Mouse (Mus musculus): Measurements from ENCODE around the gene Mrpl45.
A peak's percentile ranks its signal among the peaks of the same experiment; 100 is the strongest.
"Not testable (repeated sequence)": the region's sequence is repeated elsewhere in the genome, so short reads cannot be mapped to it uniquely, and the experiment has no call there.

The Mrpl45 gene

DNA sequence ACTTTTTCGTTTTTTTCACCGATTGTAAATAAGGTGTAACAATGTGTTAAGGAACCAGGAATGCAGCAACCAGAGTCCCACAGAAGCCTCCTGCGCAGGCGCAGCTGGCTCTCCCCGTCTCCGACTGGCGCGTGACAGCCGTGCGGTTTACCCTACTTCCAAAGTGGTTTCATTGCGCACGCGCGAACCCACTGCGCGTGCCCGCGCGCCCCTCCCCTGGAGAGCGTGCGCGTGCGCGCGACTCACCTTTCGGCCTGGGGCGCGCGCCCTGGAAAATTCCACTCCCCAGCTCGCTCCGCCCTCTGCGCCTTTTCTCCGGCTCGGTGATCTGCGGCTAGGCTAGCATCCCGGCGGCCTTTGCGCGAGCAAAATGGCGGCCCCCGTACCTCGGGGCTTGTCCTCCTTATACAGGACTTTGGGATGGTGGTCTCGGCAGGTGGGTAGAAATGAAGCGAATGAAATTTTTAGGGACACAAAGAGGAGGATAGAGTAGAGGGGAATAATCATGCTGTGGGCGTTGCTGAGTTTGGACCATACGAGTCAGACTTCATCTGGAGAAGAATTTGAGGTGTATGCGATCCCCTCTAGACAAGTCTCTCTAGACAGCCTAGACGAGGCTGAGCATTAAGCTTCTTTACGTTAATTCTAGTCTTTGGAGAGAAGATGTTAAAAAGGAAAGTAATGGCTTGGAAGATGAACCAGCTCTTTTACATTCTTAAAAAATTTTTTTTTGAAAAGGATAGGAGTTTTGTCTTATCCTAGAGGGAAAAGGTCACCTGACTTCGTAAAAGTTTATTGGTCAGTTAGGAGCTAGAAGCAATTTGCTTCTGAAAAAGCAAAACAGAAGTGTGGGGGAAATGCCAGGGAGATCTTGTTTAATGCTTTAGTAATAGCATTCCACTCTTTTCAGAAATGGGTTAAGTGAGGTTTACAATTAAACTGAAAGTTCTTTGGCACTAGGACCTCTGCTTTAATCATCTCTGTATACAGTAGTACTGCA, at the start of gene Mrpl45:
Gene Mrpl45 (plus strand): TSS at position 213 of the 1,000 bp plus-strand sequence.
- peak; percentile 99 for DNase-seq

DNA sequence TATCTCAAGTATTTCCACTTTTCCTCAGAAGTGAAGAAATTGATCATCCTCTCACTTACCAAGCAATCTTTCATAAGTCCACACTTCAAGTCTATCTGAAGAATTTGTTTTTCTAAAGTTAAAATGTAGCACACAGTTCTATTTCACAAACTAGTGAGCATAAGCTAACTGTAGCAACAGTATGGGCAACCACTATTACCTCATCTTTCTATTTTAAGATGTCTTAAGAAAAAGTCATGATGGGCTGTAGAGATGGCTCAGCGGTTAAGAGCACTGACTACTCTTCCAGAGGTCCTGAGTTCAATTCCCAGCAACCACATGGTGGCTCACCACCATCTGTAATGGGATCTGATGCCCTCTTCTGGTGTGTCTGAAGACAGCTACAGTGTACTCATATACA, 49.0 kb upstream of the Mrpl45 start:
- not testable (repeated sequence) for DNase-seq

DNA sequence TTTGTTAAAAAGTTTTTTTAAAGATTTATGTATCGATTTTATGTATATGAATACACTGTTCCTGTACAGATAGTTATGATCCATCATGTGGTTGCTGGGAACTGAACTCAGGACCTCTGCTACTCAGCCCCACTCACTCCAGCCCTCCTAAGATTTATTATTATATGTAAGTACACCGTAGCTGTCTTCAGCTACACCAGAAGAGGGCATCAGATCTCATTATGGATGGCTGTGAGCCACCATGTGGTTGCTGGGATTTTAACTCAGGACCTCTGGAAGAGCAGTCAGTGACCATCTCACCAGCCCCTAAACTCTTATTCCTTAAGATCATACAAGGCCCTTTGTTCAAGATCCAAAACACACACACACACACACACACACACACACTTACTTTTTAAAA, 45.5 kb upstream of the Mrpl45 start:
- not testable (repeated sequence) for DNase-seq

DNA sequence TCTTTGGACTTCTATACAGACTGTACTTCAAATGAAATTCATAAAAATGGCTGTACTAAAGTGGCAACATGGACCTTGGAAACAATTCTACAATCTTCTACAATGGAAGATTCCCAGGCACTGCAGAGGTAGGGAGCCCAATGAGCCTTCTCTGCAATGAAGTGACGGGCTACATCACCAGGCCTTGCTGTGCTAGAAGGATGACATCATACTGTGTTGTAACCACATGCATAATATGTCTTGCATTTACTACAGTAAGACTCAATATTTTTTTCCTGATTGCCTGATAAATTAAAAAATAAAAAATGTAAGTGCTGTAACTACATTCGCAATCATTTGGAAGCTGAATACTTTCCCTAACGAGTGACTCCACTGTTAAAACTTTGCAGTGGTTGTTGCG, 42.7 kb upstream of the Mrpl45 start:
- DNase-seq: no peak

DNA sequence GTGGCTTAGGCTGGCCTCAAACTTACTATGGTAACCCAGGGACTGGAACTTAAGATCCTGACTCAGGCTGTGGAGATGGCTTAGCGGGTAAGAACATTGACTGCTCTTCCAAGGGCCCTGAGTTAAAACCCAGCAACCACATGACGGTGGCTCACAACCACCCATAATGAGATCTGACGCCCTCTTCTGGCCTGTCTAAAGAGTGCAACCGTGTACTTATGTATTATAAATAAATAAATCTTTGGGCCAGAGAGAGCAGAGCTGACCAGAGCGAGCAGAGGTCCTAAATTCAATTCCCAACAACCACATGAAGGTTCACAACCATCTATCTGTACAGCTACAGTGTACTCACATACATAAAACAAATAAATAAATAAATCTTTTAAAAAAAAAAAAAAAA, 41.9 kb upstream of the Mrpl45 start:
- DNase-seq: no peak

DNA sequence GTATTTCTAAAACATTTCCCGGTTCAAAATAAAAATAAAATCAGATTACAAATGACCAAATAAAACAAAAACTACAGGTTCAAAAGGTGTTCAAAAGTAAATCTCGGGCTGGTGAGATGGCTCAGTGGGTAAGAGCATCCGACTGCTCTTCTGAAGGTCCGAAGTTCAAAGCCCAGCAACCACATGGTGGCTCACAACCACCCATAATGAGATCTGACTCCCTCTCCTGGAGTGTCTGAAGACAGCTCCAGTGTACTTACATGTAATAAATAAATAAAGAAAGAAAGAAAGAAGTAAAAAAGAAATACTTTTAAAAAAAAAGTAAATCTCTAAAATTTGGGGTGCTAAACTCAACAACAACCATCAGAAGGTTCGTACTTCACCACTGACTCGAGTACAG, 40.6 kb upstream of the Mrpl45 start:
- not testable (repeated sequence) for DNase-seq

DNA sequence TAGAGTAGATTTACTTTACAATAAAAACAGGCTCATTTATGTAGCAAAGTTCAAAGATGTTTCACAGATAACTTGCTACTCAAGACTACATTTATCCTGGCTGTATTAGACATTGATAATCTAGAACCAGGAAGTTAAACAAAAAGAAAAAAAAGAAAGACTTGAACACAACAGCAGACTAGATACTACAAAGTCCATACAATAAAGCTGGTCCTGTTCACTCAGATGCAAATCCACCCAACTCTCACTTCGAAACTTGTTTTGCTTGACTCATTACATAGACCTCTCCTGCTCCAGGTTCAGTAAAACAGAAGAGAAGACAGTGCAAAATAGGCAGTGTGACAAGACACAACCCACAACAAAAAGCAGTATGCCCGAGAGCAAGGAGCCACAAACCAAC, 40.2 kb upstream of the Mrpl45 start:
- DNase-seq: no peak

DNA sequence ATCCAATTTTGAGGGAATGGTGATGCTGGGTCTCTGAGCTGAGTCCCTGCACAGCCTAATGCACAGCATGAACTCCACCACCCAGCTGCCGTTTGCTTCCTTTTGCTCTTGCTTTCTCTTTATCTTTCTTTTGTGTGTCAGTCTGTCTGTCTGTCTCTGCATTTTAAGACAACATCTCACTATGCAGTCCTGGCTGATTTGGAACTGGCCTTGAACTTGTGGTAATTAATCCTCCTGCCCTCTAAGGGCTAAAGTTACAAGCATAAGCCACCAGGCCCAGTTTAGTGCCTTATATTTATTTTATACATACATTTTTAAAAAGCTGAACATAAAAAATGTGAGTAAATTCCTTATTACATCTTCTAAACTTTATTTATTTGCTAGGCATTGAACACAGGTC, 39.5 kb upstream of the Mrpl45 start:
- no peak for DNase-seq

DNA sequence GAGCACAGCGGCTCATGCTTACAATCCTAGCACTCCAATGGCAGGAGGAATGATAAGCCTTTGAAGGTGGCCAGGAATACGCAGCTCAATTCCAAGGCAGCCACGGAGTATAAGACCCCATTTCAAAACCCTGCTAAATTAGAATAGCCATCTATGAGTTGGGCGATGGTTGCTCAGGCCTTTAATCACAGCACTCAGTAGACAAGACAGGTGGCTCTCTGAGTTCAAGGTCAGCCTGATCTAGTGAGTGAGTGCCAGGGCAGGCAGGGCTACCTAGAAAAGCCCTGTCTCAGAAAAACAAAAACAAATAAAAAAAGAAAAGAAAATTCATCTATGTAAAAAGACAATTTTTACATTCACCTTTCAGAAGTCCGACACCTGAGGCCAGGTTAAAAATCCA, 38.4 kb upstream of the Mrpl45 start:
- no peak for DNase-seq

DNA sequence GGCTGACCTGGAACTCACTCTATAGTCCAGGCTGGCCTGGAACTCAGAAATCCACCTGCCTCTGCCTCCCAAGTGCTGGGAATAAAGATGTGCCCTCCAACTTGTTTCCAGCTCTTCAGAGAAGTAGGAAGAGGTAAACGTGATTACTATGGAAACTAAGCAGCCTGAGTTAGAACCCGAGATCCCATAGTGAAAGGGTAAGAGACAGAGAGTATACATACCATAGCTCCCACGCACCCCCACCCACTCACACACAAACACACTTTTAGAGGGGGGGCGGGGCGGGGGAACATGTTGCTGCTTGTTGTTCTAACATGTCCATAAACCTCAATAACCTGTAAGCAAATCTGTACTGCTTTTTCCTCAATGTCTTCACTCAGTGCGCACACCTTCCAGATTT, 37.1 kb upstream of the Mrpl45 start:
- DNase-seq: no peak

DNA sequence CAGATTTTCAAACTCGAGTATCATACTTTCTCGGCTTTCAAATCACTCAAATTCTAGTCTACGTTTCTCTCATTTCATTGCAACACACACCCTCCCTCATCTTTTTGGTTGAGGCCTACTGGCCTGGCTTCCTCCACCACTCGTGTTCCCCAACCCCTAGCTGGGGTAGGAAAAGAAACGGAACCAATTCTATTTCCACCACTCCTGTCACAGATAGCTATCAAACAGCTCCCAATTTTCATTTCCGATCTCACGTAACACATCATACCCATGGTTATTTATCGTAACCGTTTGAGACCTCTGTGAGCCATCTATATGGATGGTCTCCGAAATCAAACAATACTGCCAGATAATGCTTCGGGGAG, 36.5 kb upstream of the Mrpl45 start:
- DNase-seq: no peak

DNA sequence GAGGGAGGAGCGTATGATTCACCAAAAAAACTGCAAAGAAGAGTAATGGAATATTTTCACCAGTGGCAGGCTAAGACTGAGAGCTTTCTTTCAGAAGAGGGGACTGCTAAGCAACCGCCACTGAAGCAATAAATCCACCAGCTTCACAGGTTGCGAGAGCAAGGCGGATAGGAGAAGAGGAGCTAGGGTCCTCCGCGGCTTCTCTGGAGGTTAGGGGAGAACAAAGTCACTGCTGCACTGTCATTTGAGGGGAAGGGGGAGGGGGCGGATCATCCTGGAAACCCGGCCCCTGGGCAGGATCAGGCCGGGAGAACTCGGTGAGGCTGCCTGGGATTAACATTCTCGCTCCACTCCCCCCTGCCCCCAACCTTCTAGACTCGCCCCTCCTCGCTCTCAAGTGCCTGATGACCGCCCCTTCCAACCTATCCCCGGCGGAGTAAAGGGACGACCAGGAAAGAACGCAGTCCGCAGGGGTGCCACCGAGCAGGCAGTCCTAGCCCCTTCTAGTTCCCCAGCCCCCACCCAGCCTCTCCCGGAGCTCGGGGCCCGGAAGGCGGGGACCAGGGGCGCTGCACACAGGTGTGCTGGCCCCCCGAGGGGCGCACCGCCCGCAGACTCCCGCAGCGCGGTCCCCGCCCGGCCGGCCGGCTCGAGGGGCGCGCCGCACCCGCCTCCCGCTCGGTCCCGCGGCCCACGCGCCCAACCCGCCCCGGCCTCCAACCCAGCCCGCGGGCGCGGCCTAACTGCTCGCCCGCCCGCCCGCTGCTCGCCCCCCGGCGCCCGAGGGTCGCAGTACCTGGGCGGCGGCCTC, 35.9 kb upstream of the Mrpl45 start:
- peak; percentile 57 for DNase-seq

DNA sequence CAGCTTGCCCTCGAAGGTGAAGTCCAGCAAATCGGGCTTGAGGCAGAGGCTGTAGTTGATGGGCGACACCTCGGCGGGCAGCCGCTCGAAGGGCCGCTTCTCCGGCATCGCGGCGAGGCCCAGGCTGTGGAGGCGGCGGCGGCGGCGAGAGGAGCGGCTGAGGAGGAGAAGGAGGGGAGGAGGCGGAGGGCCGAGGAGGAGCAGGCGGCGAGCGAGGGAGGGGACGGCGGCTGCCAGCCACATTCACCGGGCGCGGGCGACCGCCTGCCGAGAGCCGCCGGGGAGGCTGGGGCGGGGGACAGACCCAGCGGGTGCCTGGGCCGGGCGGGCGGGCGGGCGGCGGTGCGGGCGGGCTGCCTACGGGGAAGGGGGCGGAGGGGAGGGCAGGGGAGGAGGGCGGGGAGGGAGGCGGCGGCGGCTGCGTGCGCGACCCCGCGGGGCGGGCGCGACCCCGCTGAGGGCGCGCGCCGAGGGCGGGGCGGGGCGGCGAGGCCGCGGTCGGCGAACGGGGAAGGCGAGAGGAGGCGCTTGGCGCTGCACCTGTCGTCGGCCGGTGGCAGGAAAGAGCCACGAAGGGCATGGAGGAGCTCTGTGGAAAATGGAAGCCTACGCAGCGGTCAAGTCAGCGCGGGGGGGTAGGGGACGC, 35.2 kb upstream of the Mrpl45 start, which contains the start of gene Npepps:
Gene Npepps (minus strand): TSS at position 423 of the 646 bp plus-strand sequence.
- DNase-seq: peak; percentile 74

DNA sequence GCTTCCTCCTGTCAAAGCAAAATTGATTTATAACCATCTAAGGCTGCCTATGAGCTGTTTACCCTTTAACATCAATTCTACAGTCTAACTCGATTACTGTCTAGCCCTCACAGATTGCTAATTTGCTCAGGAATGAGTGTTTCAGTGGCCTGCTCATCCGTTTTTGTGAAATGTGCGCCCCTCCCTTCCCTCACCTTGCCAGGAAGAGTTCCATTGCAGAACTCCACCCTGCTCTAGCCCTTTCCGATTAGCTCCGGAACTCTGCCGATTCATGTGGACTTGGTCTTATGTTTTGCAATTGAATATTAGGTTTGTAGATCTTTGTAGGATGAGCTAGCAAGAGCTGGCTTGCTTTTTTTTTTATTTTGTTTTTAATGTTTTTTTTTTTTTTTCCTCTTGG, 33.3 kb upstream of the Mrpl45 start:
- no peak for DNase-seq

DNA sequence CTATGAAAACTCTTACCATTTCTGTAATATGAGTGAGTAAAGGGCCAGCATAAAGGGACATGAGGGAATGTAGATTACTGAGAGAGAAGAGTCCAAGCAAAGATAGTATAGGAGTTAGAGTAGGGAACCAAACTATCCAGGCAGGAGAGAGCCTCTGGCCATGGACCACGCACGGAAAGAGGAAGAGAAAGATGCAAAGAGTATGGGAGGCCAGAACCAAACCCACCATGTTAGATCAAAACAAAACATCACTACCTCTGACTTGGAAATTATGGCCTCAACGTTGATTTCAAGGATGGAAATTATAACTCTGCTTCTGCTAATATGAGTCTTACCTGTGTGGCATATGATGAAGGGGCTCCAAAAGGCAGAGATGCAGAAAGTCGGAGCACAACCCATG, 30.7 kb upstream of the Mrpl45 start:
- no peak for DNase-seq

DNA sequence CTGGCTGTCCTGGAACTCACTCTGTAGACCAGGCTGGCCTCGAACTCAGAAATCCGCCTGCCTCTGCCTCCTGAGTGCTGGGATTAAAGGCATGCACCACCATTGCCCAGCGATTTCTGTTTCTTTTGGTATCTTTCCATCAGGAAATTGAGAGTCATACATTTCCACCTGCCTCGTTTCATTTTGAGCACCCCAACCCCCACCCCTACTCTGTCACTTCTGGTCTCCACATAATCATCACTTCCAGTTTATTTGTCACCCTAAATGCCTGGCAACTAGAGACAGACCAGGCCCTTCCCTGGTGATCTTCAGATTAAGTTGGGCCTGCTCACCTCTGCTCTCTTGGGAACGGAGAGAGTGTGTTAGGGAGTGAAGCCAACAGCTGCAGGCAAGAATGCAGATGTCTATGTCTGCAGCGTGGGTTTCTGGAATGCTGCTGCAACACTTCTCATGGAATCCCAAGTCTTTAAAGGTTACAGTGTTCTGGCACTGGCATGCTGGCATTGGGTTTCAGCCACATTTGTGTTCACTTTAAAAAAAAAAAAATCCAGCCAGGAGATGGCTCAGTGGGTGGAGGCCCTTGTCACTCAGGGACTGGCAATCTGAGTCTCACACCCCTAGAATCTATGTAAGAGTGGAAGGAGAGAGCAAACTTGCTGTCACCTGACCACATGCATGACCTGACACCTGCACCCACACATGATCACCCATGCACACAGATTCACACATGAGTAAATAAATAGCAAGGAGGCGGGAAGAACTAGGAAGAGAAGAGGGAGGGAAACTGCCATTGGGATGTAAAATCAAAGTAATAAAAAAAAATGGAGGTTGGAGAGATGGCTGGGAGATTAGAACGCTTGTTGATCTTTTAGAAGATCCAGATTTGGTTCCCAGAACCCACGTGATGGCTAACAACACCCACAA, 29.4 kb upstream of the Mrpl45 start:
- DNase-seq: no peak

DNA sequence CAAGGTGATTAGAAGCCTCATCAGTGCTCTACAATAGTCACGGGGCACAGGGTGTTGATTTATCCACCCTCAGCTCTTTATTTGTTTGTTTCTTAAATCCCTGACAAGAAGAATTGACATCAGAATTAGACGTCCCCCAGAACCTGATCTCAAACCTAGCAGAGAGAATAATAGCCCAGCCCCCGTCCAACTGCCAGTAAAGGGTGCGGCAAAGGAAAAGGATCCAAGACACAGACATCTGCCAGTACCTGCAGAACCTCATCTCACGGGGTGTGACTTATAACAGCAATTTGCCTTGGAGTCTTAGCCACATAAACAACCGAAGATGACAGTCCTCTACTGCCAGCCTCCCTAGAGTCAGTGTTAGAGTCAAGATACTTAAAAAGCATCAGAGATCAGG, 28.5 kb upstream of the Mrpl45 start:
- no peak for DNase-seq

DNA sequence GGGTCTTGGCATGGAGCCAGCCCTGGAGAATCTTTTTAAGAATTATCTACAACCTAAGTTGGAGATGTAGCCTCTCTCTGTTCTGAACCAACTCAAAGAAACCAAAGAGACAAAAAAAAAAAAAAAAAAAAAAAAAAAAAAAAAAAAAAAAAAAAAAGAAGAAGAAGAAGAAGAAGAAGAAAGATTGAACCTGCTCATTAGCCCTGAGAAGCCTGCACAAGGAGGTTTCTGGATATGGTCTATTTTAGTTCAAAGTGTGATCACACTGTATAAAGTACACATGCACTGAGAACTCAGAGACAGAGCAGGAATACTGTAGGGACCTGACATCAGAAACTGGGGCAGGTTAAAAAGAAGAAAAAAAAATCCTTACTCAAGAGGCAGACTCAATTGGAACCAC, 27.9 kb upstream of the Mrpl45 start:
- no peak for DNase-seq

DNA sequence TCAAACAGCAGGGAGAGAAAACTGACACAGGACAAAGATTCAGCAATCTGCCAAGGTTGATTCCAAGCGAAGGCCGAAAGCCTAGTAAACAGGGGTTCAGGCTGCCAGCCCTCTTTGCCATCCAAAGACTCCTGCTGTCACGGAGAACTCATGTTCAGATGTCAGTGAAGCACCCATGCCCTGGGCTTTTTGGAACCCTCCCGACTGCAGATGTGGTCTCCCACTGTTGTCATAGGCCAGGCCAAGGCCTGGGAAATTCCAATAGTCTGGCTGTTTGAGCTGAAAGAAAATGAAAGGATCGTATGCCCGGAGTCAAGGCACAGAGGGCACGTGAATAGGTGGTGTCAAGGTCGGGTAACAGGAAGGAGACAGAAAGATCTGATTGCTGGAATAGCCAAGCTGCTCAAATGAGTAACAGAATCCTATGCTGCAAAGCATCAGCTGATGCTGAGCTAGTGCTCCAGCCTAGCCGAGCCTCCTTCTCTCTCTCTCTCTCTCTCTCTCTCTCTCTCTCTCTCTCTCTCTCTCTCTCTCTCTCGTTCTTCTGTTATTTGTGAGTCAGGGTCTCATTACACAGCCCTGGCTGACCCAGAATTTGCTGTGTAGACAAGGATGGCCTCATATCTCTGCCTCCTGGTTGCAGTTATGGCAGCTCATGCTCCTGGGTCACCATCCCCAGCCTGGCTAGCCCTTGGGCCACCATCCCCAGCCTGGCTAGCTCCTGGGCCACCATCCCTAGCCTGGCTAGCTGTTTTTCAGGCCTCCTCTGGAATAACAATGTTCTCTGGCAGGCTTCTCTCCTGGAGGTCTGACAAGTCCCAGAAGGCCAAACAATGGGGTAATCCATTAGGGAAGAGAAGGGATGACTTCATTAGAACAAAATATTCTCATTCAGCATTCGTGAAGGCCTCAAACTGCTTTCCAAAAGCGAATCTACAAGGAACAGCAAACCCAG, 26.0 kb upstream of the Mrpl45 start:
- peak; percentile 64 for DNase-seq

DNA sequence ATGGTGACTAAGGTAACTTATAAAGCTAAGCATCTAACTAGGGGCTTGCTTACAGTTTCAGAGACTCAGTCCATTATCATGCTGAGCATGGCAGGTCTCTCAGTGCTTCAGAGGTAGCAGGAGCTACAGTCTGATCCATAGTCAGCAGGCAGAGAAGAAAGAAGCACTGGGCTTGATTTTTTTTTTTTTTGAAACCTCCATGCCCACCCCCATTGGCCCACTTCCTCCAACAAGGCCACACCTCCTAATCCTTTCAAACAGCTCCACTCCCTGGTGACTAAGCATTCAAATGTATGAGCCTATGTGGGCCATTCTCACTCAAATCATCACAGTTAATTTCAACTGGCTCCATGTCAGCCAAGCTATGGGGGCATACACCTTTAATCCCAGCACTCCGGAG, 22.8 kb upstream of the Mrpl45 start:
- no peak for DNase-seq

DNA sequence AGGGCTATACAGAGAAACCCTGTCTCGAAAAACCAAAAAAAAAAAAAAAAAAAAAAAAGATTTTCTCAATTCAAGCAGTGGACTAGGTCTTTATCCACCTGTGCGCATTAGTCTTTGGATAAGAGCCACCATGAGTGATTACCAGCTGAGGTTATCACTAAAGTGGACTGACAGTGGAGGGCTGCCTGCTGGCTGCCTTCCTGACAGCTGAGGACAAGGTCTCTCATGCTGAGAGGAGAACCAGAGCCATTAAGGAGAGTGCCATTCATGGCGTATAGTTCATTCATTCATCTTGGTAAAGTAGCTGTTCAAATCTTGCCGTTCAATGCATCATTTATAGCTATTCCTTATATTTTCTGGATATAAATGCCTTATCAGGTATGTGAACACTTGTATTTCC, 19.0 kb upstream of the Mrpl45 start:
- DNase-seq: no peak

Measured in right cerebral cortex, adult 18-20 months (tissue).